Mouse (Mus musculus) liver, embryonic 14.5 days (tissue): ENCODE measurements around the gene Cyth1. TPM values are rescaled to one million over a fixed set of nuclear protein-coding genes. Genes with fewer than 3 reads are reported as not detected.
A peak's percentile ranks its signal among the peaks of the same experiment; 100 is the strongest.

ENCODE experiments used
- ATAC-seq: fragments of 200-750 bp; cut with Nextera tagmentation; 2 replicates; pipeline ENCODE4 v1.8.0; 2017; ENCODE audit warnings: moderate number of reproducible peaks, mild to moderate bottlenecking, moderate library complexity; ENCODE audit not compliant: insufficient read depth
- DNase-seq, 3 experiments: peaks; one replicate each; pipeline ENCODE4 v3.0.0-alpha.2; 2012 to 2013; ENCODE audit warnings: low read depth in 3 of 3, low spot score in 3 of 3
- H3K27ac ChIP-seq: fragments of 300-500 bp; sonication (generic); 2 replicates; pipeline ENCODE4 v1.5.1; 2014; ENCODE audit warnings: moderate library complexity, mild to moderate bottlenecking, control low read depth, inconsistent platforms
- H3K27me3 ChIP-seq: fragments of 300-500 bp; sonication (generic); 2 replicates; pipeline ENCODE4 v1.6.1; 2014; ENCODE audit warnings: mild to moderate bottlenecking, low read length, moderate library complexity; ENCODE audit not compliant: control insufficient read depth, insufficient read depth
- H3K36me3 ChIP-seq: fragments of 300-500 bp; sonication (generic); replicated peaks from 2 replicates; pipeline ENCODE4 v1.6.1; 2014; ENCODE audit warnings: low read depth; ENCODE audit not compliant: control insufficient read depth, insufficient read depth
- H3K4me1 ChIP-seq, 2 experiments: fragments of 200-500 bp in 1 of 2; fragments of 300-500 bp in 1 of 2; sonication (generic) in 1 of 2; replicated peaks; 2 replicates each; pipeline ENCODE4 v1.6.1; 2012 to 2014; ENCODE audit warnings: antibody characterized with exemption in 1 of 2, inconsistent platforms in 1 of 2, low read length in 1 of 2; ENCODE audit not compliant: control insufficient read depth in 2 of 2, insufficient read depth in 2 of 2
- H3K4me2 ChIP-seq: fragments of 300-500 bp; sonication (generic); 2 replicates; pipeline ENCODE4 v1.6.1; 2014; ENCODE audit warnings: low read depth, mild to moderate bottlenecking, control low read depth, moderate library complexity
- H3K4me3 ChIP-seq, 2 experiments: fragments of 200-500 bp in 1 of 2; fragments of 300-500 bp in 1 of 2; sonication (generic) in 1 of 2; 2 replicates each; pipeline ENCODE4 v1.5.1; 2012 to 2014; ENCODE audit warnings: low read depth in 2 of 2, low read length in 2 of 2, mild to moderate bottlenecking in 2 of 2, control low read depth in 1 of 2, inconsistent platforms in 1 of 2, moderate library complexity in 1 of 2; ENCODE audit not compliant: insufficient read depth in 1 of 2
- H3K9ac ChIP-seq: fragments of 300-500 bp; sonication (generic); replicated peaks from 2 replicates; pipeline ENCODE4 v1.6.1; 2014; ENCODE audit warnings: mild to moderate bottlenecking, control low read depth, moderate library complexity
- H3K9me3 ChIP-seq: fragments of 300-500 bp; sonication (generic); 2 replicates; pipeline ENCODE4 v1.6.1; 2016; ENCODE audit warnings: low read length, mixed read lengths; ENCODE audit not compliant: control insufficient read depth
- CTCF ChIP-seq: IDR thresholded peaks from 2 replicates; pipeline ENCODE4 v1.5.1; 2016; ENCODE audit warnings: antibody characterized with exemption, low read depth, control low read depth
- EP300 ChIP-seq: IDR thresholded peaks from 2 replicates; pipeline ENCODE4 v1.6.1; 2016; ENCODE audit warnings: antibody characterized with exemption, low read depth
- WGBS: fragments of 180-500 bp; shearing (Covaris S2); extraction: QIAGEN DNeasy Blood & Tissue Kit; methylation state at CpG from one replicate; pipeline ENCODE4 v1.1.7; 2014; ENCODE audit not compliant: insufficient replicate concordance; 5-methylcytosine and 5-hydroxymethylcytosine counted together
- polyA plus RNA-seq, 2 experiments: library from polyadenylated mRNA; depleted of rRNA in 1 of 2; stranded (reverse) in 1 of 2; unstranded in 1 of 2; fragments of >200 nt; fragmentation: Nextera tagmentation in 1 of 2; extraction: Ambion mirVana in 1 of 2; gene quantifications; 2 replicates each; pipeline versions ENCODE4 v1.2.1 to v1.2.3; 2012 to 2014

Gene Cyth1
- polyA plus RNA-seq, 2 experiments: 1.9 to 2.7 TPM

DNA sequence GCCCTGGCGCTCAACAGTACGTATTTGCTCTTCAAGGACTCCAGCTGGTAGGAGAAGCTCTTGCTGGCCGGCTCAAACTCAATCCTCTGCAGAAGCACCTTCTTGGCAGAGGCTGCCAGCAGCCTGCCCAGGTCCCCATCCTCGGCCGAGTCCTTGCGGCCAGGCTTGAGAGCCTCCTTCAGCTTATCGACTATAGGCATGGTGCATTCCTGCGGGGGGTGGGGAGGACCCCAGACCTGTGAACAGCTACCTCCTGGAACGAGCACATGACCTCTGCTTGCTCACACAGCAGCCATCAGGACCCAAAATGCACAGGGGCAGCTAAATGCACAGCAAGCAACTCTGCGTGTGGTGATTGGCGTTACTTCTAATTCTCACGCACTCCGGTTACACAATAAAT lies 37.4 kb upstream of the Cyth1 start:
- DNase-seq: no peak
- Histone ChIP-seq H3K27ac (no peak overlapping the region), H3K4me1 (peaks cover 7 to 12% of the 10 kb centered on the region in 2 experiments), H3K4me2 (no peak overlapping the region), H3K4me3 (no peak overlapping the region), H3K27me3 (no peaks in the 10 kb centered on the region), H3K9ac (no peak overlapping the region), H3K9me3 (no peaks in the 10 kb centered on the region), H3K36me3 (peaks cover 24% of the 10 kb centered on the region)
- no peak for TF ChIP-seq CTCF
- TF ChIP-seq EP300: no peak
- WGBS: 84% methylated on average over 13 of the region's 13 CpGs
- no peak for ATAC-seq

DNA sequence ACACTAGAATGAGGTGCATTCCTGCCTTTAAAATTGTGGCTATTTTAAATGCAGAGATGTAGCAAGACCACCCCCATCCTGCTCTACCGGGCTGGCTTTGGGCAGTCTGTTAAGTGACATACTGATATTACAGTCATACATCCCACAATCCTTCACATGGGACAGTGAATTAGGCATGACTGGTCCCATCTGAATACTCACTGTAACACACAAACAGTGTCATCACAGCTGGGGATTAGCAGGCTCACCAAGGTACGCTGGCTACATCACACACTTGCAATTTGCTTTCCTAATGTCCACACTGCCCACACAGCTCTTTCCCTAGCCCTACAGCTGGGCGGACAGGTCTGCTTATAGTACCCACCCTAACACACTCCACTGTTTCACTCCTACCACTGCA lies 31.8 kb upstream of the Cyth1 start:
- WGBS: 84% methylated on average over 3 of the region's 3 CpGs
- Histone ChIP-seq H3K4me3 (no peak overlapping the region), H3K36me3 (peaks cover 29% of the 10 kb centered on the region), H3K9ac (no peak overlapping the region), H3K27me3 (no peaks in the 10 kb centered on the region), H3K4me2 (no peak overlapping the region), H3K9me3 (no peaks in the 10 kb centered on the region), H3K4me1 (no peaks in the 10 kb centered on the region), H3K27ac (no peak overlapping the region)
- no peak for TF ChIP-seq EP300
- no peak for TF ChIP-seq CTCF
- DNase-seq (no peak), ATAC-seq (no peak)

DNA sequence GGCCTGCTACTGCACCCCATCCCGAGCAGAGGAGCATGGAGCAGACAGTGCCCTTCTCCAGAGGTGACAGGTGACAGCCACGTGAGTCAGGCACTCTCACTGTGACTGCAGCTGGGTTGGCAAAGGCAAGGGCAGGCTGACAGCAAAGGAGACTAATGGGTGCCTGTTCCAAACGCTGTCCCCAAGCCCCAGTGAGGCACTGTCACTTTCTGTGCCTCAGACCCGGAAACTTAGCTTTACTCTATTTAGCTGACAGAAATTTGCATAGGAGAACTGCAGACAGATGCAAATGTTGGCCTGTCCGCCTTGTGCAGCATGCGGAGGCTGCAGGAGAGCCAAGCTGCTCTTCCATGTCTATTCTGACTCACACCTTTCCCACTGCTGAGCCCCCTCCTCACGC lies 27.9 kb upstream of the Cyth1 start:
- H3K4me1 ChIP-seq: no peaks in the 10 kb centered on the region
- DNase-seq (no peak), ATAC-seq (no peak)
- TF ChIP-seq CTCF (no peak), EP300 (no peak)
- no peak overlapping the region for H3K9ac ChIP-seq
- H3K9me3 ChIP-seq: no peaks in the 10 kb centered on the region
- peaks cover 30% of the 10 kb centered on the region for H3K36me3 ChIP-seq
- H3K27ac ChIP-seq: no peak overlapping the region
- WGBS: 74% methylated on average over 7 of the region's 7 CpGs
- H3K4me2 ChIP-seq: no peak overlapping the region
- no peaks in the 10 kb centered on the region for H3K27me3 ChIP-seq
- no peak overlapping the region for H3K4me3 ChIP-seq

GRCm38 (mm10) chr11:118275092-118275491 lies 26.7 kb upstream of the Cyth1 start:
- TF ChIP-seq CTCF (no peak), EP300 (no peak)
- no peak overlapping the region for H3K9ac ChIP-seq
- no peak for ATAC-seq
- H3K4me2 ChIP-seq: no peak overlapping the region
- no peaks in the 10 kb centered on the region for H3K9me3 ChIP-seq
- H3K36me3 ChIP-seq: peaks cover 32% of the 10 kb centered on the region
- DNase-seq: no peak
- 70% methylated on average over 9 of the region's 9 CpGs for WGBS
- H3K27me3 ChIP-seq: no peaks in the 10 kb centered on the region
- no peak overlapping the region for H3K27ac ChIP-seq
- H3K4me1 ChIP-seq: no peaks in the 10 kb centered on the region
- H3K4me3 ChIP-seq: no peak overlapping the region

- Histone ChIP-seq H3K27ac (no peak overlapping the region), H3K4me3 (no peak overlapping the region), H3K36me3 (peaks cover 19% of the 10 kb centered on the region), H3K4me2 (no peak overlapping the region), H3K4me1 (no peaks in the 10 kb centered on the region), H3K27me3 (no peaks in the 10 kb centered on the region), H3K9ac (no peak overlapping the region), H3K9me3 (no peaks in the 10 kb centered on the region)
- WGBS: 85% methylated on average over 3 of the region's 3 CpGs
- TF ChIP-seq EP300: no peak
- peak; percentile 57 for TF ChIP-seq CTCF
- DNase-seq (no peak), ATAC-seq (no peak)
These were observed 21.4 kb upstream of the Cyth1 start for GRCm38 (mm10) chr11:118269827-118270226.
